Mouse (Mus musculus) telencephalon, adult 2 months (tissue): ENCODE results near the gene Pcsk6.

Experiments
- DNase-seq: peaks from one replicate; pipeline ENCODE4 v3.0.0-alpha.2; 2011; ENCODE audit warnings: low read depth, low spot score

The Pcsk6 gene

GRCm38 (mm10) chr7:65940988-65941387 is 79.5 kb downstream of the Pcsk6 start:
- no peak for DNase-seq

- no peak for DNase-seq
These were observed 83.9 kb downstream of the Pcsk6 start for GRCm38 (mm10) chr7:65945342-65945993.

- DNase-seq: no peak
These were observed 84.9 kb downstream of the Pcsk6 start for GRCm38 (mm10) chr7:65946397-65946796.

GRCm38 (mm10) chr7:65948891-65949290 is 87.4 kb downstream of the Pcsk6 start:
- no peak for DNase-seq

- no peak for DNase-seq
These were observed 93.0 kb downstream of the Pcsk6 start for GRCm38 (mm10) chr7:65954583-65954982.

- peak; percentile 40 for DNase-seq
These were observed 94.0 kb downstream of the Pcsk6 start for GRCm38 (mm10) chr7:65955304-65956220.

- DNase-seq: no peak
These were observed 95.7 kb downstream of the Pcsk6 start for GRCm38 (mm10) chr7:65957245-65957644.

- DNase-seq: no peak
These were observed 96.6 kb downstream of the Pcsk6 start for GRCm38 (mm10) chr7:65958105-65958504.

GRCm38 (mm10) chr7:65959221-65959924 is 97.8 kb downstream of the Pcsk6 start:
- DNase-seq: no peak

GRCm38 (mm10) chr7:65962611-65963010 is 101.1 kb downstream of the Pcsk6 start:
- no peak for DNase-seq

- no peak for DNase-seq
These were observed 102.9 kb downstream of the Pcsk6 start for GRCm38 (mm10) chr7:65964398-65964797.

GRCm38 (mm10) chr7:65971301-65971700 is 109.8 kb downstream of the Pcsk6 start:
- no peak for DNase-seq

GRCm38 (mm10) chr7:65977286-65977685 is 115.8 kb downstream of the Pcsk6 start:
- DNase-seq: no peak

GRCm38 (mm10) chr7:65977977-65978376 is 116.4 kb downstream of the Pcsk6 start:
- DNase-seq: no peak

- DNase-seq: no peak
These were observed 117.7 kb downstream of the Pcsk6 start for GRCm38 (mm10) chr7:65978996-65979823.

- no peak for DNase-seq
These were observed 118.5 kb downstream of the Pcsk6 start for GRCm38 (mm10) chr7:65980000-65980399.

- no peak for DNase-seq
These were observed 120.5 kb downstream of the Pcsk6 start for GRCm38 (mm10) chr7:65982057-65982456.

GRCm38 (mm10) chr7:65988249-65988648 is 126.7 kb downstream of the Pcsk6 start:
- no peak for DNase-seq

- DNase-seq: no peak
These were observed 127.2 kb downstream of the Pcsk6 start for GRCm38 (mm10) chr7:65988709-65989108.

GRCm38 (mm10) chr7:65992329-65992728 is 130.8 kb downstream of the Pcsk6 start:
- DNase-seq: no peak

GRCm38 (mm10) chr7:65993410-65993809 is 131.9 kb downstream of the Pcsk6 start:
- DNase-seq: no peak
